Comparison of ENCODE assay signal across 9 mouse cellular contexts in the genomic region with DNA sequence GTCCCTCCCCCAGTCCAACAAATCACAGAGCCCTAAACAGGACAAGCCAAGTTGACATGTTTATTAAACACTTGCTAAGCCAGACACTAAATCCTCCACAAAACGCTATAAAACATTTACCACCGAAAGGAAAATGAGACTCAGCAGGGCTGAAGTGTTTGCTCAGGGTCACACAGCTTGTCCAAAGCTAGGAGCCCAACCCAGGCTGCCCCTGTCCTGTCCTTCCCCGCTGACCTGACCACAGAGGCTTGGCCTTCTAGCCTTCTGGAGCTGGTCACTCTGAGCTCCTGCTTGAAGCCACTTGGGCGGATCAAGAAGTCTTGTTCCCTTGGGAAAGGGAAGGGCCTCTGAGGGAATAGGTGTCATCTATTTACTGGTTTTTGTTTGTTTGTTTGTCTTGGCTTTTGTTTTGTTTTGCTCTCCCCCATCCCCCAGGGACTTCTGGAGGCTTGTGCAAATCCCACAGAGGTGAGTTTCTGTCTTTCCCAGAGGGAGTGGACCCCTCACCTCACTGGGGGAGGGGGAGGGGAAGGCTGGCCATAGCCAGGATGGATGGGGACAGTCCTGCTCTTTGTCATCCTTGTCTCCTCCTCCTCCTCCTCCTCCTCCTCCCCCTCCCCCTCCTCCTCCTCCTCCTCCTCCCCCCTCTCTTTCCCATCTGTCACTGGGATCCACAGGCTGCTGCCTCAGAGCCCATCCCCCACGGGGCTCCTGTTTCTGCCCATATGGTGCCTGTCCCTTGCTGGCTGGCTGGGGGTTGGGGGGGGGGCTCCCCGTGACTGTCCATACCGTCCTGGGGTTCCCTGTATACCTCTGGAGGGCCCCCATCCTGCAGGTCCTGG. TPM values are rescaled to one million over a fixed set of nuclear protein-coding genes. Genes with fewer than 3 reads are reported as not detected.
A peak's percentile ranks its signal among the peaks of the same experiment; 100 is the strongest.
DNase-seq lines count a peak whose midpoint lies in the region; ATAC-seq and TF ChIP-seq lines count a peak whose summit lies in the region.
"Had no signal": no experiment of that assay in that cellular context is flagged by ENCODE, and none has a peak within 500 bp of the region (broad histone marks: within the 10 kb centered on the region; RNA-seq: fewer than 3 reads in every experiment).

No protein-coding gene starts in this region.

- no peak for ATAC-seq in megakaryocyte, adult 5-6 weeks (ENCODE audit: poor library complexity, severe bottlenecking)
- peak; percentile 34; the same call in 1 of the 2 replicates for ATAC-seq in hindbrain, postnatal 0 days
- ATAC-seq in erythroblast, adult 5-6 weeks (replicated peaks; ENCODE audit: low FRiP score, poor library complexity, severe bottlenecking), result no peak

- 23% methylated on average over 7 of the region's 7 CpGs for WGBS in embryonic facial prominence, embryonic 10.5 days
- WGBS in hindbrain, postnatal 0 days, result 29% methylated on average over 6 of the region's 7 CpGs

- no peak overlapping the region for H3K9ac ChIP-seq in hindbrain, postnatal 0 days (replicated peaks; ENCODE audit: low read length)
- H3K9ac ChIP-seq: liver, embryonic 15.5 days had no signal

- peak overlapping the region; percentile 23 for H3K4me3 ChIP-seq in megakaryocyte, embryonic 14.5 days (replicated peaks)
- H3K4me3 ChIP-seq in embryonic facial prominence, embryonic 10.5 days, result peak overlapping the region; percentile 36
- no peak overlapping the region for H3K4me3 ChIP-seq in hindbrain, postnatal 0 days (ENCODE audit: low read length)
- H3K4me3 ChIP-seq: liver, embryonic 15.5 days had no signal

- DNase-seq in embryonic facial prominence, embryonic 10.5 days (ENCODE audit: low spot score), result peak; percentile 63
- DNase-seq in hindbrain, postnatal 0 days (ENCODE audit: low spot score), result peak; percentile 38
- peak; percentile 78 for DNase-seq in retina, postnatal 1 day
- no peak for DNase-seq in layer of hippocampus, adult 9-11 months
- no peak for DNase-seq in thymus, adult 18-20 months

- no peak overlapping the region for H3K4me2 ChIP-seq in hindbrain, postnatal 0 days (ENCODE audit: low read depth, low read length)
- H3K4me2 ChIP-seq: liver, embryonic 15.5 days had no signal

- peak overlapping the region; percentile 68 for H3K27ac ChIP-seq in embryonic facial prominence, embryonic 10.5 days (replicated peaks)
- peak overlapping the region; percentile 36; the same call in 1 of the 2 replicates for H3K27ac ChIP-seq in hindbrain, postnatal 0 days
- H3K27ac ChIP-seq: liver, embryonic 15.5 days had no signal

- no peaks in the 10 kb centered on the region for H3K9me3 ChIP-seq in megakaryocyte, embryonic 14.5 days
- no peaks in the 10 kb centered on the region for H3K9me3 ChIP-seq in embryonic facial prominence, embryonic 10.5 days
- no peaks in the 10 kb centered on the region for H3K9me3 ChIP-seq in hindbrain, postnatal 0 days (ENCODE audit: low read length)
- H3K9me3 ChIP-seq: liver, embryonic 15.5 days had no signal

- TF ChIP-seq CTCF in hindbrain, postnatal 0 days (IDR thresholded peaks at IDR 0.05; ENCODE audit: low read depth), result no peak

- peaks cover 81% of the 10 kb centered on the region for H3K4me1 ChIP-seq in megakaryocyte, embryonic 14.5 days
- peaks cover 59% of the 10 kb centered on the region for H3K4me1 ChIP-seq in embryonic facial prominence, embryonic 10.5 days
- 0 out of 2 replicates have a peak, but pooled peaks cover 6% of the 10 kb centered on the region for H3K4me1 ChIP-seq in hindbrain, postnatal 0 days (ENCODE audit: insufficient read depth, low read length)

- peaks cover 54% of the 10 kb centered on the region for H3K27me3 ChIP-seq in megakaryocyte, embryonic 14.5 days (replicated peaks)
- peaks cover 49% of the 10 kb centered on the region for H3K27me3 ChIP-seq in embryonic facial prominence, embryonic 10.5 days (replicated peaks; ENCODE audit: low read depth, poor library complexity, severe bottlenecking)
- no peaks in the 10 kb centered on the region for H3K27me3 ChIP-seq in hindbrain, postnatal 0 days (ENCODE audit: insufficient read depth, low read length)

- no peaks in the 10 kb centered on the region for H3K36me3 ChIP-seq in megakaryocyte, embryonic 14.5 days (replicated peaks; ENCODE audit: low read length)
- no peaks in the 10 kb centered on the region for H3K36me3 ChIP-seq in embryonic facial prominence, embryonic 10.5 days (replicated peaks)
- H3K36me3 ChIP-seq in hindbrain, postnatal 0 days (ENCODE audit: insufficient read depth, low read length), result no peaks in the 10 kb centered on the region
- H3K36me3 ChIP-seq: liver, embryonic 15.5 days had no signal

RNA-seq across cellular contexts. Expression of a gene that starts 2.7 kb away (rescaled TPM):
- 12.7 and 22.8 TPM in 2 replicates for polyA plus RNA-seq in megakaryocyte, embryonic 14.5 days (2012; ENCODE audit: insufficient read depth, low replicate concordance)
- not detected in 2 replicates for total RNA-seq in megakaryocyte, adult 5-6 weeks (2015)
- not detected in 2 replicates for total RNA-seq in megakaryocyte, adult 5-6 weeks (2017)
- polyA plus RNA-seq in embryonic facial prominence, embryonic 10.5 days (2016; fragmentation: Nextera tagmentation; extraction: Ambion mirVana), result 29.7 and 30.5 TPM in 2 replicates
- total RNA-seq in hindbrain, postnatal 0 days (2014; rRNA removed), result 3.4 and 8.4 TPM in 2 replicates
- polyA plus RNA-seq in hindbrain, postnatal 0 days (2015; fragmentation: Nextera tagmentation; extraction: Ambion mirVana), result 3.2 and 3.4 TPM in 2 replicates
- not detected in 2 replicates for total RNA-seq in erythroblast, adult 5-6 weeks (2015; ENCODE audit: low replicate concordance)
- not detected in 2 replicates for total RNA-seq in erythroblast, adult 5-6 weeks (2017; ENCODE audit: low replicate concordance)

RNA-seq across cellular contexts. Expression of a gene that starts 10.1 kb away (rescaled TPM):
- polyA plus RNA-seq in megakaryocyte, embryonic 14.5 days (2012; ENCODE audit: insufficient read depth, low replicate concordance), result 19.9 and 37.0 TPM in 2 replicates
- total RNA-seq in megakaryocyte, adult 5-6 weeks (2015), result 6.1 and 7.3 TPM in 2 replicates
- total RNA-seq in megakaryocyte, adult 5-6 weeks (2017), result 2.6 and 5.3 TPM in 2 replicates
- polyA plus RNA-seq in embryonic facial prominence, embryonic 10.5 days (2016; fragmentation: Nextera tagmentation; extraction: Ambion mirVana), result 75.5 and 79.3 TPM in 2 replicates
- 33.4 and 38.6 TPM in 2 replicates for total RNA-seq in hindbrain, postnatal 0 days (2014; rRNA removed)
- polyA plus RNA-seq in hindbrain, postnatal 0 days (2015; fragmentation: Nextera tagmentation; extraction: Ambion mirVana), result 123 and 133 TPM in 2 replicates
- total RNA-seq in erythroblast, adult 5-6 weeks (2015; ENCODE audit: low replicate concordance), result 15.5 and 18.8 TPM in 2 replicates
- 6.8 and 7.6 TPM in 2 replicates for total RNA-seq in erythroblast, adult 5-6 weeks (2017; ENCODE audit: low replicate concordance)

RNA-seq across cellular contexts. Expression of a gene that starts 11.9 kb away (rescaled TPM):
- polyA plus RNA-seq in megakaryocyte, embryonic 14.5 days (2012; ENCODE audit: insufficient read depth, low replicate concordance), result 1.2 TPM in 1 of 2 replicates, not detected in the other
- not detected in 2 replicates for total RNA-seq in megakaryocyte, adult 5-6 weeks (2015)
- not detected in 2 replicates for total RNA-seq in megakaryocyte, adult 5-6 weeks (2017)
- polyA plus RNA-seq in embryonic facial prominence, embryonic 10.5 days (2016; fragmentation: Nextera tagmentation; extraction: Ambion mirVana), result 24.8 and 28.9 TPM in 2 replicates
- total RNA-seq in hindbrain, postnatal 0 days (2014; rRNA removed), result 131 and 158 TPM in 2 replicates
- polyA plus RNA-seq in hindbrain, postnatal 0 days (2015; fragmentation: Nextera tagmentation; extraction: Ambion mirVana), result 105 and 111 TPM in 2 replicates
- not detected in 2 replicates for total RNA-seq in erythroblast, adult 5-6 weeks (2015; ENCODE audit: low replicate concordance)
- not detected in 2 replicates for total RNA-seq in erythroblast, adult 5-6 weeks (2017; ENCODE audit: low replicate concordance)

RNA-seq across cellular contexts. Expression of a gene that starts 43.6 kb away (rescaled TPM):
- polyA plus RNA-seq in megakaryocyte, embryonic 14.5 days (2012; ENCODE audit: insufficient read depth, low replicate concordance), result 0.46 TPM in 1 of 2 replicates, not detected in the other
- not detected in 2 replicates for total RNA-seq in megakaryocyte, adult 5-6 weeks (2015)
- total RNA-seq in megakaryocyte, adult 5-6 weeks (2017), result 0.37 and 2.4 TPM in 2 replicates
- 4.4 and 4.6 TPM in 2 replicates for polyA plus RNA-seq in embryonic facial prominence, embryonic 10.5 days (2016; fragmentation: Nextera tagmentation; extraction: Ambion mirVana)
- total RNA-seq in hindbrain, postnatal 0 days (2014; rRNA removed), result not detected in 2 replicates
- 0.91 and 1.4 TPM in 2 replicates for polyA plus RNA-seq in hindbrain, postnatal 0 days (2015; fragmentation: Nextera tagmentation; extraction: Ambion mirVana)
- total RNA-seq in erythroblast, adult 5-6 weeks (2015; ENCODE audit: low replicate concordance), result not detected in 2 replicates
- 2.5 TPM in 1 of 2 replicates, not detected in the other for total RNA-seq in erythroblast, adult 5-6 weeks (2017; ENCODE audit: low replicate concordance)

RNA-seq across cellular contexts. Expression of a gene that starts 53.7 kb away (rescaled TPM):
- polyA plus RNA-seq in megakaryocyte, embryonic 14.5 days (2012; ENCODE audit: insufficient read depth, low replicate concordance), result 1,324 and 2,330 TPM in 2 replicates
- 36.2 and 38.0 TPM in 2 replicates for total RNA-seq in megakaryocyte, adult 5-6 weeks (2015)
- total RNA-seq in megakaryocyte, adult 5-6 weeks (2017), result 19.1 and 21.8 TPM in 2 replicates
- 100 and 102 TPM in 2 replicates for polyA plus RNA-seq in embryonic facial prominence, embryonic 10.5 days (2016; fragmentation: Nextera tagmentation; extraction: Ambion mirVana)
- total RNA-seq in hindbrain, postnatal 0 days (2014; rRNA removed), result 125 and 131 TPM in 2 replicates
- polyA plus RNA-seq in hindbrain, postnatal 0 days (2015; fragmentation: Nextera tagmentation; extraction: Ambion mirVana), result 122 and 130 TPM in 2 replicates
- 8.5 and 11.5 TPM in 2 replicates for total RNA-seq in erythroblast, adult 5-6 weeks (2015; ENCODE audit: low replicate concordance)
- 7.0 and 7.2 TPM in 2 replicates for total RNA-seq in erythroblast, adult 5-6 weeks (2017; ENCODE audit: low replicate concordance)

Comparison
In these comparisons a context has a peak if more than half of its experiments do, and no peak if none do; other contexts are left out.
1. DNase-seq: peak in embryonic facial prominence, embryonic 10.5 days (single experiment), hindbrain, postnatal 0 days (single experiment) and retina, postnatal 1 day (single experiment); none in layer of hippocampus, adult 9-11 months (single experiment) and thymus, adult 18-20 months (0 of 2).
2. RNA of a gene that starts 11.9 kb away (total RNA-seq): 131 to 158 TPM in hindbrain, postnatal 0 days; not detected in megakaryocyte, adult 5-6 weeks and not detected in erythroblast, adult 5-6 weeks; every median in the first group is over 100 times any median in the second.